Mouse (Mus musculus): ENCODE measurements around the gene Ttc41.

GRCm38 (mm10) chr10:86791507-86792184, 86.0 kb downstream of the Ttc41 start:
- TF ChIP-seq CTCF (IDR thresholded peaks at IDR 0.05; ENCODE audit: control insufficient read depth, insufficient read depth, insufficient replicate concordance, low read depth, low read length) (no peak), POLR2A (IDR thresholded peaks at IDR 0.05; ENCODE audit: control insufficient read depth, low read depth, low read length) (no peak)
